Mouse (Mus musculus) stomach, postnatal 0 days (tissue): ENCODE measurements around the gene Ptch1.

Experiments used
- CTCF ChIP-seq: IDR thresholded peaks from 2 replicates; pipeline ENCODE4 v1.5.1; 2016; ENCODE audit warnings: antibody characterized with exemption, low read depth, mild to moderate bottlenecking, moderate library complexity
- EP300 ChIP-seq: optimal IDR thresholded peaks from 2 replicates; pipeline ENCODE3; 2016; ENCODE audit warnings: antibody characterized with exemption

DNA sequence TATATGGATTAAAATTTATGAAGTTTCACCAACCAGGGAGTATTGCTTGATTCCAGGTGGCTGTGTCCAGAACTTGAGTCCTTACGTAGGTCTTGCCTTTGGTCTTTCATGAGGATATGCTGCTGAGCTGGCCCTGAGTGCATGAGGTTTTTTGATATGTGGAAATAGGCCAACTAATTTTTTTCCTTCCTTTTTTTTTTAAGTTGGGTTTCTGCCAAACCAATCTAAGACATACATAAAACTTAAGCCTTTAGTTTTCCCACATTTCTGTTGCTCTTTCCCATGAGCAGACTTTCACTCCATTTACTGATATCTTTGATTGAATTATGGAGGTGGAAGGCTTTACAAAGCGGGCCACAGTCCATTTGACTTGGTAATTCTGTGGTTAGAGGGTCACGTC lies 47.9 kb upstream of the Ptch1 start:
- no peak for TF ChIP-seq CTCF
- TF ChIP-seq EP300: no peak
